Mouse (Mus musculus): ENCODE data around the gene Olfr1282.

DNA sequence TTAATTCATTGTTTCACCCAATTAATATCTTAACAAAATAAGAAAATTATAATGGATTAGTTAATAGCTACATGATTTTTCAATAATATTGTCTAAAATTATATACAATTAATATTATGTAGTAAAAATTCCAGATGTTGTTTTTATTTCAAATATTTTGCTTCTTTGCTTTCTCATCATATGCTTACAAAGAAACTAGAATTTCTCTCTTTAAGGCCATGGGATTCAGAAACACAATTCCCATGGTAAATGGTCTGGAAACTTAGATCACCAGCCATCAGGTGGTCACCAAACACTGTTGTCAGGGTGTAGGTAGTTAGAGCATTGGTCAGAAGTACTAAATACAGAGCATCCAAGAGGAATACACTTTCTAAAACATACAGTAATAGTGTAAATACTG lies 46.0 kb downstream of the Olfr1282 start, which contains the start of gene Olfr1278:
- no peak for TF ChIP-seq CTCF (IDR thresholded peaks at IDR 0.05; ENCODE audit: control insufficient read depth, insufficient read depth, insufficient replicate concordance, low read depth, low read length)
- TF ChIP-seq POLR2A (IDR thresholded peaks at IDR 0.05; ENCODE audit: control insufficient read depth, low read depth, low read length): no peak

Measured in testis, adult 2 months (tissue).